Mouse (Mus musculus) heart, adult 2 months (tissue): ENCODE measurements at regions not wholly inside any gene's neighbourhood (a gene's known extent, or its start where the extent isn't known, plus 50 kb on each side); places are given as distances from the start of the nearest gene placed in this dataset.

Experiments
- CTCF ChIP-seq: fragments of 200-600 bp; IDR thresholded peaks from 2 replicates; pipeline ENCODE4 v1.8.1; 2022; ENCODE audit warnings: antibody characterized with exemption, mild to moderate bottlenecking, moderate library complexity
- POLR2A ChIP-seq: fragments of 200-500 bp; IDR thresholded peaks from 2 replicates; pipeline ENCODE4 v1.6.1; 2011; ENCODE audit warnings: mild to moderate bottlenecking, low read depth, low read length, control low read depth; ENCODE audit not compliant: insufficient read depth

DNA sequence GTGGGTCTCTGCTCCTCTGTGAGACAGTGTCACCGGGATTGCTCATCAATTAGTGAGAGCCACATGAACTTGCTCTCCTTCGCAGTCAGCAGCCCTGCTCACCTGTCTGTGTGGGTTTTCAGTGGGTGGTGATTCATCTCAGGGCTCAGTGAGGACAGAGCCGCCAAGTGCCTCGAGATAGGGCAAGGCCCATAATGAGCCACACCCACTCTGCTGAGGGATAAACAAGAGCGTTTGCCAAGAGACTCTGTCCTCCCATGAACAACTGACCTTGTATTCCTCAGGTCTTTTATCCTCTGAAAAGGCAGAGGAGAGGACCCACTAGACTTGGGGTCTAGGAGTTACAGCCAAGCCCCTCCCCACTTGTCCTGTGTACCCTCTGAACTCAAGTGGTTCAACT is 584.2 kb upstream of the 3110018I06Rik start:
- TF ChIP-seq POLR2A, result no peak
- no peak for TF ChIP-seq CTCF
